Comparison of ENCODE assay signal across 32 mouse cellular contexts in the genomic region with DNA sequence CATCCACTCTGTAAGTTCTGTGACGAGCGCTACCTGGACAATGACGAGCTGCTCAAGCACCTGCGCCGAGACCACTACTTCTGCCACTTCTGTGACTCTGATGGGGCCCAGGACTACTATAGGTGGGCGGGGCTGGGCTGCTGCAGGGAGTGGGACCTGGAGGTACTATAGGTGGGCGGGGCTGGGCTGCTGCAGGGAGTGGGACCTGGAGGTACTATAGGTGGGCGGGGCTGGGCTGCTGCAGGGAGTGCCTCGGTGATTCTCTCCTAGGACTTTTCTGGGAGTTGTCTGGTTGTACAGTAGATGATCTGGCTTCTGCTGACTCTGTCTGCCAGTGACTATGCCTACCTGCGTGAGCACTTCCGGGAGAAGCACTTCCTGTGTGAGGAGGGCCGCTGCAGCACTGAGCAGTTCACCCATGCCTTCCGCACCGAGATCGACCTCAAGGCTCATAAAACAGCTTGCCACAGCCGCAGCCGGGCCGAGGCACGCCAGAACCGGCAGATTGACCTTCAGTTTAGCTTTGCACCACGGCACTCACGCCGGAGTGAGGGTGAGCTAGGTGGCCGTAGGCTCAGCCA. TPM values are rescaled to one million over a fixed set of nuclear protein-coding genes. Genes with fewer than 3 reads are reported as not detected.
DNase-seq lines count a peak whose midpoint lies in the region; ATAC-seq and TF ChIP-seq lines count a peak whose summit lies in the region.
"Had no signal": no experiment of that assay in that cellular context is flagged by ENCODE, and none has a peak within 500 bp of the region (broad histone marks: within the 10 kb centered on the region; RNA-seq: fewer than 3 reads in every experiment).

No protein-coding gene starts in this region.

- peak overlapping the region; percentile 5; the same call in 1 of the 2 replicates for H3K27ac ChIP-seq in limb, embryonic 15.5 days
- no peak overlapping the region for H3K27ac ChIP-seq in limb, embryonic 10.5 days
- H3K27ac ChIP-seq in liver, embryonic 13.5 days = no peak overlapping the region
- 0 out of 2 replicates have a peak overlapping the region, but pooled peaks have one; percentile 30 for H3K27ac ChIP-seq in stomach, postnatal 0 days (replicated peaks)
- H3K27ac ChIP-seq: forebrain, embryonic 10.5 days; heart, embryonic 13.5 days; hindbrain, postnatal 0 days; kidney, embryonic 15.5 days; limb, embryonic 13.5 days; midbrain, embryonic 12.5 days had no signal

- TF ChIP-seq EP300 in stomach, postnatal 0 days (optimal IDR thresholded peaks at IDR 0.05) = no peak

- H3K4me2 ChIP-seq in limb, embryonic 15.5 days = no peak overlapping the region
- H3K4me2 ChIP-seq in liver, embryonic 13.5 days = no peak overlapping the region
- H3K4me2 ChIP-seq in stomach, postnatal 0 days (replicated peaks; ENCODE audit: low read depth) = no peak overlapping the region
- H3K4me2 ChIP-seq: heart, embryonic 13.5 days; kidney, embryonic 15.5 days; limb, embryonic 13.5 days; midbrain, embryonic 12.5 days had no signal

- peaks cover 14% of the 10 kb centered on the region; the same call in 1 of the 2 replicates for H3K4me1 ChIP-seq in limb, embryonic 15.5 days
- peaks cover 21% of the 10 kb centered on the region for H3K4me1 ChIP-seq in limb, embryonic 10.5 days
- H3K4me1 ChIP-seq in liver, embryonic 13.5 days (replicated peaks) = peaks cover 45% of the 10 kb centered on the region
- no peaks in the 10 kb centered on the region for H3K4me1 ChIP-seq in stomach, postnatal 0 days (replicated peaks; ENCODE audit: control insufficient read depth, insufficient read depth)
- H3K4me1 ChIP-seq: midbrain, embryonic 12.5 days had no signal

- H3K27me3 ChIP-seq in limb, embryonic 15.5 days = no peaks in the 10 kb centered on the region
- H3K27me3 ChIP-seq in limb, embryonic 10.5 days (ENCODE audit: low read depth, poor library complexity, severe bottlenecking) = no peaks in the 10 kb centered on the region
- H3K27me3 ChIP-seq in liver, embryonic 13.5 days = no peaks in the 10 kb centered on the region
- no peaks in the 10 kb centered on the region for H3K27me3 ChIP-seq in stomach, postnatal 0 days (ENCODE audit: control insufficient read depth, insufficient read depth, low read length)
- H3K27me3 ChIP-seq: CH12.LX; heart, embryonic 13.5 days; kidney, embryonic 15.5 days; limb, embryonic 13.5 days; midbrain, embryonic 12.5 days had no signal

- 0 out of 2 replicates have a peak, but pooled peaks have one; percentile 17 for ATAC-seq in limb, embryonic 15.5 days (ENCODE audit: insufficient number of reproducible peaks, low FRiP score, low TSS enrichment, low read depth)
- peak; percentile 44; the same call in 1 of the 2 replicates for ATAC-seq in liver, embryonic 13.5 days (ENCODE audit: low read depth)
- peak; percentile 65 for ATAC-seq in stomach, postnatal 0 days (ENCODE audit: low FRiP score, low TSS enrichment)
- no peak for ATAC-seq in monocyte, adult 5-6 weeks (replicated peaks; ENCODE audit: insufficient number of reproducible peaks, low FRiP score, low TSS enrichment, poor library complexity, severe bottlenecking)
- ATAC-seq: forebrain, embryonic 16.5 days; hindbrain, postnatal 0 days had no signal

- DNase-seq in limb, embryonic 10.5 days (ENCODE audit: low spot score) = no peak
- peak; percentile 78 for DNase-seq in R1 (ENCODE audit: low read depth, low spot score)
- no peak for DNase-seq in liver, embryonic 13.5 days
- DNase-seq in stomach, postnatal 0 days (ENCODE audit: low spot score) = no peak
- DNase-seq in ovary, postnatal 14 days (ENCODE audit: low spot score) = no peak
- DNase-seq: adrenal gland, postnatal 36 days; cerebellum, adult 9-11 months; gastrocnemius, postnatal 14 days; heart, adult 18-20 months; heart, postnatal 14 days; kidney, postnatal 36 days; layer of hippocampus, postnatal 36 days; lung, adult 2 months; lung, postnatal 14 days; retina, postnatal 1 day; right cerebral cortex, postnatal 25 days had no signal

- no peak for TF ChIP-seq CTCF in stomach, postnatal 0 days (IDR thresholded peaks at IDR 0.05; ENCODE audit: low read depth)

- H3K4me3 ChIP-seq in limb, embryonic 15.5 days = no peak overlapping the region
- H3K4me3 ChIP-seq in limb, embryonic 10.5 days = no peak overlapping the region
- no peak overlapping the region for H3K4me3 ChIP-seq in liver, embryonic 13.5 days (replicated peaks)
- H3K4me3 ChIP-seq in stomach, postnatal 0 days (ENCODE audit: low read depth, low read length) = no peak overlapping the region
- H3K4me3 ChIP-seq: forebrain, embryonic 10.5 days; heart, embryonic 13.5 days; kidney, embryonic 15.5 days; limb, embryonic 13.5 days; midbrain, embryonic 12.5 days had no signal

- no peaks in the 10 kb centered on the region for H3K9me3 ChIP-seq in limb, embryonic 15.5 days
- no peaks in the 10 kb centered on the region for H3K9me3 ChIP-seq in limb, embryonic 10.5 days (replicated peaks)
- no peaks in the 10 kb centered on the region for H3K9me3 ChIP-seq in liver, embryonic 13.5 days (replicated peaks)
- no peaks in the 10 kb centered on the region for H3K9me3 ChIP-seq in stomach, postnatal 0 days (ENCODE audit: control insufficient read depth, low read length)
- H3K9me3 ChIP-seq: forebrain, embryonic 10.5 days; heart, embryonic 13.5 days; kidney, embryonic 15.5 days; limb, embryonic 13.5 days; midbrain, embryonic 12.5 days had no signal

- H3K9ac ChIP-seq in limb, embryonic 15.5 days = no peak overlapping the region
- no peak overlapping the region for H3K9ac ChIP-seq in liver, embryonic 13.5 days
- no peak overlapping the region for H3K9ac ChIP-seq in stomach, postnatal 0 days (ENCODE audit: low read length)
- H3K9ac ChIP-seq: heart, embryonic 13.5 days; kidney, embryonic 15.5 days; limb, embryonic 13.5 days; midbrain, embryonic 12.5 days had no signal

- WGBS in limb, embryonic 15.5 days = 82% methylated on average over 24 of the region's 24 CpGs
- 89% methylated on average over 24 of the region's 24 CpGs for WGBS in limb, embryonic 10.5 days
- 77% methylated on average over 24 of the region's 24 CpGs for WGBS in liver, embryonic 13.5 days (ENCODE audit: insufficient replicate concordance)
- WGBS in stomach, postnatal 0 days = 84% methylated on average over 24 of the region's 24 CpGs

- H3K36me3 ChIP-seq in limb, embryonic 15.5 days = peaks cover 58% of the 10 kb centered on the region
- peaks cover 80% of the 10 kb centered on the region for H3K36me3 ChIP-seq in limb, embryonic 10.5 days
- H3K36me3 ChIP-seq in liver, embryonic 13.5 days = peaks cover 65% of the 10 kb centered on the region
- peaks cover 42% of the 10 kb centered on the region for H3K36me3 ChIP-seq in stomach, postnatal 0 days (ENCODE audit: control insufficient read depth, insufficient read depth, low read length)

RNA-seq across cellular contexts. Expression of a gene that starts 8.1 kb away (rescaled TPM):
- 21.4 and 22.1 TPM in 2 replicates for polyA plus RNA-seq in limb, embryonic 15.5 days (2015; fragmentation: Nextera tagmentation; extraction: Ambion mirVana)
- polyA plus RNA-seq in limb, embryonic 10.5 days (2016; fragmentation: Nextera tagmentation; extraction: Ambion mirVana) = 34.5 and 36.7 TPM in 2 replicates
- 9.5 and 13.1 TPM in 2 replicates for polyA plus RNA-seq in liver, embryonic 13.5 days (2015; fragmentation: Nextera tagmentation; extraction: Ambion mirVana)
- 9.7 and 12.4 TPM in 2 replicates for polyA plus RNA-seq in stomach, postnatal 0 days (2015; fragmentation: Nextera tagmentation; extraction: Ambion mirVana)
- total RNA-seq in monocyte, adult 5-6 weeks (2017) = 14.6 to 21.7 TPM (median 15.7 TPM) in 3 replicates

RNA-seq across cellular contexts. Expression of a gene that starts 12.2 kb away (rescaled TPM):
- 3.0 and 3.2 TPM in 2 replicates for polyA plus RNA-seq in limb, embryonic 15.5 days (2015; fragmentation: Nextera tagmentation; extraction: Ambion mirVana)
- polyA plus RNA-seq in limb, embryonic 10.5 days (2016; fragmentation: Nextera tagmentation; extraction: Ambion mirVana) = 5.2 and 7.0 TPM in 2 replicates
- polyA plus RNA-seq in liver, embryonic 13.5 days (2015; fragmentation: Nextera tagmentation; extraction: Ambion mirVana) = 0.10 and 0.31 TPM in 2 replicates
- 5.0 and 5.9 TPM in 2 replicates for polyA plus RNA-seq in stomach, postnatal 0 days (2015; fragmentation: Nextera tagmentation; extraction: Ambion mirVana)
- total RNA-seq in monocyte, adult 5-6 weeks (2017) = not detected in 3 replicates
- total RNA-seq: common myeloid progenitor, adult 5-6 weeks; gastrocnemius, postnatal 14 days; megakaryocyte, adult 5-6 weeks; neutrophil, adult 5-6 weeks had no signal

RNA-seq across cellular contexts. Expression of a gene that starts 18.4 kb away (rescaled TPM):
- 32.8 and 33.8 TPM in 2 replicates for polyA plus RNA-seq in limb, embryonic 15.5 days (2015; fragmentation: Nextera tagmentation; extraction: Ambion mirVana)
- 52.9 and 61.2 TPM in 2 replicates for polyA plus RNA-seq in limb, embryonic 10.5 days (2016; fragmentation: Nextera tagmentation; extraction: Ambion mirVana)
- polyA plus RNA-seq in liver, embryonic 13.5 days (2015; fragmentation: Nextera tagmentation; extraction: Ambion mirVana) = 41.3 and 47.7 TPM in 2 replicates
- 27.2 and 27.7 TPM in 2 replicates for polyA plus RNA-seq in stomach, postnatal 0 days (2015; fragmentation: Nextera tagmentation; extraction: Ambion mirVana)
- 12.4 to 19.8 TPM (median 15.4 TPM) in 3 replicates for total RNA-seq in monocyte, adult 5-6 weeks (2017)

RNA-seq across cellular contexts. Expression of a gene that starts 18.4 kb away (rescaled TPM):
- 1.8 and 2.9 TPM in 2 replicates for polyA plus RNA-seq in limb, embryonic 15.5 days (2015; fragmentation: Nextera tagmentation; extraction: Ambion mirVana)
- 0.59 and 2.3 TPM in 2 replicates for polyA plus RNA-seq in limb, embryonic 10.5 days (2016; fragmentation: Nextera tagmentation; extraction: Ambion mirVana)
- 0.14 and 0.34 TPM in 2 replicates for polyA plus RNA-seq in liver, embryonic 13.5 days (2015; fragmentation: Nextera tagmentation; extraction: Ambion mirVana)
- 3.3 and 3.7 TPM in 2 replicates for polyA plus RNA-seq in stomach, postnatal 0 days (2015; fragmentation: Nextera tagmentation; extraction: Ambion mirVana)
- 0.48 to 3.0 TPM (median 2.1 TPM) in 3 replicates for total RNA-seq in monocyte, adult 5-6 weeks (2017)

RNA-seq across cellular contexts. Expression of a gene that starts 19.3 kb away (rescaled TPM):
- not detected in 2 replicates for polyA plus RNA-seq in limb, embryonic 15.5 days (2015; fragmentation: Nextera tagmentation; extraction: Ambion mirVana)
- 0.88 and 1.1 TPM in 2 replicates for polyA plus RNA-seq in limb, embryonic 10.5 days (2016; fragmentation: Nextera tagmentation; extraction: Ambion mirVana)
- 0.24 and 0.28 TPM in 2 replicates for polyA plus RNA-seq in liver, embryonic 13.5 days (2015; fragmentation: Nextera tagmentation; extraction: Ambion mirVana)
- 1.2 and 1.8 TPM in 2 replicates for polyA plus RNA-seq in stomach, postnatal 0 days (2015; fragmentation: Nextera tagmentation; extraction: Ambion mirVana)
- total RNA-seq in monocyte, adult 5-6 weeks (2017) = not detected in 3 replicates
- total RNA-seq: adrenal gland, postnatal 36 days; CH12.LX; gastrocnemius, postnatal 14 days; heart, adult 18-20 months; heart, postnatal 14 days; left cerebral cortex, postnatal 10 days; megakaryocyte, adult 5-6 weeks; neutrophil, adult 5-6 weeks had no signal
- polyA plus RNA-seq: forebrain, embryonic 10.5 days; forebrain, embryonic 16.5 days; heart, embryonic 13.5 days; hindbrain, embryonic 11.5 days; midbrain, embryonic 12.5 days; thymus, postnatal 0 days had no signal

Comparison
In these comparisons a context has a peak if more than half of its experiments do, and no peak if none do; other contexts are left out.
1. H3K27ac ChIP-seq: peak in limb, embryonic 15.5 days (single experiment) and stomach, postnatal 0 days (single experiment); none in limb, embryonic 10.5 days (single experiment) and liver, embryonic 13.5 days (single experiment).